Mouse (Mus musculus): ENCODE measurements around the gene Slc12a1.

Gene Slc12a1

DNA sequence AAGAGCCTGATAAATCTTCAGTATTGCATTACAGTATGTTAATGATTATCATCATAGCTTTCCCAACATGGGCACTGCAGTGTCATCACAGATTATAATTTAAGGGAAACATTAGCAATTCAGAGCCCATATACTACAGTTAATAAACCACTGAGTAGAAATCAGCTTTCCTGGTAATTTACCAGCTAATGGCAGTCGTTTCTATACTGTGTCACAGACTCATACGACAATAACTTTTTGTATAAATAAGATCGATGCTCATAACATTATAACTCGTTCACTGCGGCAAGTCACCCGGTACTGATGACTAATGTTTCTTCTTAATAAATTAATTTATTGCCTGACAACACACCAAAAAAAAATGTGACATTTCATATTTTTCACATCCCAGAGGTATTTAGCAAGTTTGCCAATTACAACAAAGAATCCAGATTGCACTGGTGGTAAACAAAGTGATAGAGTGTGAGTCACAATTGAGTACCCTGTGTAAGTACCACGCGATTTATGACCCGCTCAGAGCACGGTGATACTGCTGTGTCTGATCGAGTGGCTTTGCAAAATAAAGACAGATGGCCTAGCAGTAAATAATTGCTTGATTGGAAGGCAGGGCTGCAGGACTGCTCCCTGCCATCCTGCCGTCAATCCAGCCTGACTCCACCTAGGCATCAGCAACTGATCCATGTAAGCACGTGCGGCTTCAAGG lies 56.7 kb downstream of the Slc12a1 start:
- DNase-seq (ENCODE audit: low read depth), result no peak

DNA sequence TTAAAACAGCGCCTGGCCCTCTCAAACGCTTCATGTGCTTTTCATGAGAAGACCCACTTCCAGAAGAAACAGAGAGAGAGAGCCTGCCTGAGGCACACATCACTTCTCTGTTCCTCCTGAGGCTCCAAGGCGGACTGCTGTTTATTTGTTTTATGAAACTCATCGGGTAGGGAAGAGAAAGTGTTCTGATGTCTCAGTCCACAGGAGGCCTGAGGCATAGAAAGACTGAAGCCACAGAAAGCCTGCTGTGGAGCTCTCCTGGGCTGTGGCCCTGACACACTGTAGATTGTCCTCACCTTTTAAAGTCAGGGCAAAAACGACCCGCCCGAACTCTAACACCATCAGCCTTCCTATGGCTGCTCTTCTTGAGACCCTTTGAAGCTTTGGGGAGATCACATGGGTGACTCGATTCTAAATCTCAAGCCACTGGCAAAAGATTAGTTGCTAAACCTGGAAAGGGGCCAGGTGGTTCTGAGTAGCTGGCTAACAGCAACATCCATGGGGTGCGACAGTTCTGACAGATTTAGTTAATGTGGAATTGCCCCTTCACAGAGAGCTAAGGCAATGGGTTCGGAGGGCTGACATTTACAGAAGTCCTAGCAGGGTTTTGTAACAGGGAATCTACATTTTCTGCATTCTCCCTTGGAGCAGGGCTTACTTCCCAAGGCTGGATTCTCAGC lies 59.7 kb downstream of the Slc12a1 start:
- DNase-seq (ENCODE audit: low read depth), result no peak

DNA sequence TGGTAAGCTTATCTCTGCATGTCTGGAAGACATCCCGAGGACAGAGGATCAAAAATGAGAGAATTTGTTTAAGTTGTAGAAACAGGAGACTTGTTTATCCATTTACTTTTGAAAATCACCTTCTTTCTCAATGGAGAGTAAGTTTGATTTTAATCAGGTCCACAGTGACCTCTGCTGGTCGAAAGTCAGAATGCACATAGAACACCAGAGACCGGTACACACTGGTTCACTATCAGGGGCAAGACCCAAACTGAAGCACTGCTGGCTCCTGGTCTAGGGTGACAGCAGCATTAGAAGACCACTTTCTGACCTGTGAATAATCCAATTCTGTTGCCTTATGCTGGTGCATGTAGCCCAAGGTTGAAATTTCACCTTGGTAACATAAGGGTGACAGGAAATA lies 62.3 kb downstream of the Slc12a1 start:
- peak; percentile 69 for DNase-seq (ENCODE audit: low read depth)

DNA sequence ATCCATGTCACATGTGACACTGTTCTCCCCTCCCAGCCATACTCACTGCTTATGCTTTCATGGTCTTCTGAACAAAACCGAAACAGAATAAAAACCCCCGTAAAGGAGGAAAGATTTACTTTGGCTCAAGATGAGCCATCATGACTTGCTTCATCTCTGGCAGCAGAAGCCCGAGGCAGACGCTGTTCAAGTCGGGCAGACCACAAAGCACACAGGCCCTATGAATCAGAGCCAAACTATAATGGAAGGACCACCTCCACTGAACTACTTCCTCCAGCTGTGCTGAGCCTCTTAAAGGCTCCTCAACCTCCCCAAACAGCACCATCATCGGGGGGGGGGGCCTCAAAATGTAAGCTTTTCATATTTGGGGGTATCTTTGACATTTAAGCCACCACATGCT lies 65.0 kb downstream of the Slc12a1 start:
- peak; percentile 34 for DNase-seq (ENCODE audit: low read depth)

GRCm38 (mm10) chr2:125218566-125218965 lies 66.3 kb downstream of the Slc12a1 start:
- DNase-seq (ENCODE audit: low read depth), result no peak

GRCm38 (mm10) chr2:125219268-125219667 lies 67.0 kb downstream of the Slc12a1 start:
- DNase-seq (ENCODE audit: low read depth), result no peak

- DNase-seq (ENCODE audit: low read depth), result no peak
Measured at GRCm38 (mm10) chr2:125221673-125222072, 69.4 kb downstream of the Slc12a1 start.

DNA sequence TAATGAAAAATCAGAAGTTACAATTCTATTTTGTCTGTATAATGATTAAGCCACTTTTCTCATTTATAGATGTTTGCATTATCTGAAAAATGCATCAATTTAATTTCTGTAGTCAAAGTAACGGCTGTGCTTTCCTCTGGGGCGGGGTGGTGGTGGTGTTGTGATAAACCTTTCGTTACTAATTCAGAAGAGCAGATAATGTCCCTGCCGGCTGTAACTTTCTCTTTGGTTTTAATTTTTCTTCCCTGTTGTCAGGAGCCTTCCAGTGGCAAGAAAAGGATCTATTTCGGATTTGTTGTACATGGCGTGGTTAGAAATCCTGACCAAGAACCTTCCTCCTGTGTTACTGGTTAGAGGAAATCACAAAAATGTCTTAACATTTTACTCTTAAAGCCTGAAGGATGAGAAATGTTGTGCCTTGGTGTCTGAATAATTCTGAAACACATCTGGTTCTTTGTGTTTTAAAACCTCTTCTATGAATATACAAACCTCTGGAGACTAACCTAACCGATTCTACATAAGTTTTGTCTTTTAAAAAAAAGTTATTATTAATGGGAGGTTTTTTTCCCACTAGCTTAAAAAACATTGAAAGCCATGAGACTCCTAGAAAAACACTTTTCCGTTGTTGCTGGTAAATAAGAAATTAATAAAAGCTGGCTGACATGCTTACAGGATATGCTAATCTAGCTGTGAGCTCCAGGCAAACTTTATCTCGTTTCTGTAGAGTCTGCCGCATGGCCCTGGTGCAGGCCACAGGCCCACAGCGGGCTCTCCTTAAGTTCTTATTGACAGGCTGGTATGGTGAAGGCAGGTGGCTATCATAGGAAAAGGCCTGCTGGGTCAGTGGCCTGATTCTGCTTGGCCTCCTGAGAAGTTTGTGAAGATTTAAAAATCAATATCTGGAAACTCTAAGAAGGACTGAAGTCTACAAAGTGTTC lies 76.4 kb downstream of the Slc12a1 start:
- no peak for DNase-seq (ENCODE audit: low read depth)

DNA sequence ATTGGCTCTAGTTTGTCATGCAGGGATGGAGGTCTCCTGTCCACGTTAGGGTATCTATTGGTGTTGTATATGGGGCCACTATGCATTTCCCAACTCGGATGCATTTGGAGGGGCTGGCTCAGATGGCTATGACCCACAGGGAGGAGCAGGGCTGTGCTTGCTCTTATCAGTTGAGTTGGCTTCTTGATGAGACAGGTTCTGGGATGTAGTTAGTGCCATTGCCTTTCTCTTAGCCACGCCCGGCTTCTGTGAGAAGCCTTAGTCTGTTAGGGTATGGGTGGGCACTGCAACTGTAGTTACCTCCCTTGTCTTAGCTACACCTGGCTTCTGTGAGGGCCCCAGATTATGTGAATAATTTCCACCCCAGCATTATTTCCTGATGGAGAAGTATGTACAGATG lies 79.9 kb downstream of the Slc12a1 start:
- DNase-seq (ENCODE audit: low read depth), result no peak

GRCm38 (mm10) chr2:125233537-125233936 lies 81.2 kb downstream of the Slc12a1 start:
- DNase-seq (ENCODE audit: low read depth), result no peak

DNA sequence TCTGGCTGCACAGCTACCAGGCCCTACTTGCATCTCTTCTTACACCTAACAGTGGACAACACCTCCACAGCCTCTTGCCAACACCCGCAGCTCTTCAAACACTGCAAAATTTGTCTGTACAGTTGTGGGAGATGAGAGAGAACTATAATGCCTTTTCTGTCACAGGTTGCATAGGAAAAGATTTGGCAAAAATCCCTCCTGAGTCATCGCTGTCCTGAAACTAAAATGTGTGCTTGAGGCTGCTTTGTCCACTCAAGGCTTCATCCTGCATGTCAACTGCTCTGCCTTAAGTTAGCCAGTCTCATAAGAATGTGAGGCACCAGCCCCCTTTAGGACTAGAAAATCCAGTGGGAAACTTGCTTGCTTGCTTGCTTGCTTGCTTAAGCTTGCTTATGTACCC lies 81.7 kb downstream of the Slc12a1 start:
- no peak for DNase-seq (ENCODE audit: low read depth)

DNA sequence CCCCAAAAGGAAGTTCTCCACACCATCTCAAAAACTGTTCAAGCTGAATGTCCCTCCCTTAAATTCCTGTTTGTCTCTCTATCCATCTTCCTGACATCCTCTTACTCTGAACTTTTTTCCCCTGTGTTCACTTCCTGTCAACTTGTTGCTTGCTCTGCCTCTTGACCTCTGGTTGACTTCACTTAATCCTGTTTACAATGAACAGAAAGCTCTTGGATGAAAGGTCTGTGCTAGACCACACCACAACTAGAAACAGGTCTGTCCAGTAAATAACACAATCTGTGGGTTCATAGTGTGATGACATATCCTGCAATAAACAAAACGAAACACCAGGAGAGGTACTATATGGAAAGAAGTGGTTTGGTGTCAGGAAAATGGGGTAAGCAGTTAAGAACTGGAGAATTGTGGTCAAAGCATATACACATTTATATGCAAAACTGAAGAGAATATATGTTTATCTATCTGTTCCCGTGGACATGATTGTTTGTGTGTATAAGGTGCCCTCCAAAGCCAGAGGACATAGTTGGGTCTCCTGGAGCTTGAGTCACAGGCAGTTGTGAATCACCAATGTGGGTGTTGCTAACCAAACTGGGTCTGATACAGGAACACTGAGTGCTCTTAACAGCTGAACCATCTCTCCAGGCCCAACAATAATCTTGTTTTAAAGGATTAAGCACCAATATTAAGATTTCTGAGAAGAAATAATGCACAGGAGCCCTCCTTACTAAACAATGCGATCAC lies 93.4 kb downstream of the Slc12a1 start:
- peak; percentile 67 for DNase-seq (ENCODE audit: low read depth)

- DNase-seq (ENCODE audit: low read depth), result peak; percentile 56
Measured at GRCm38 (mm10) chr2:125246669-125247068, 94.4 kb downstream of the Slc12a1 start.

- peak; percentile 98 for DNase-seq (ENCODE audit: low read depth)
Measured at GRCm38 (mm10) chr2:125247108-125247961, 95.0 kb downstream of the Slc12a1 start, which contains the start of gene Dut. Gene Dut (plus strand): TSS chr2:125247190.

DNA sequence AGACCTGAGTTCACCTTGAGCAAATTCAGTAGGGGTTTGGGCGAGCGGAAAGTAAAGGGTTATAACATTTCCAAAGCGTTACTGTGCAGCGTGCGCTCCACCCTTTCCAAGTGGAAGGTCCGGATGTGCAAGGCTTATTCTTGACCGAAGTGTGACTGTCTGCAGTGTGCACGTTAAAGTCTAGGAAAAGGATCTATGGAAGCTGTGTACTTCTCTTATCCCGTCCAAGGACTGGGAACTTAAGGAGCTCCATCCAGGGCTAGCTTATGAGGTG lies 95.6 kb downstream of the Slc12a1 start:
- DNase-seq (ENCODE audit: low read depth), result peak; percentile 59

GRCm38 (mm10) chr2:125248256-125248655 lies 96.0 kb downstream of the Slc12a1 start:
- no peak for DNase-seq (ENCODE audit: low read depth)

GRCm38 (mm10) chr2:125249339-125249738 lies 97.0 kb downstream of the Slc12a1 start:
- DNase-seq (ENCODE audit: low read depth), result no peak

- DNase-seq (ENCODE audit: low read depth), result peak; percentile 66
Measured at GRCm38 (mm10) chr2:125249874-125250273, 97.6 kb downstream of the Slc12a1 start.

GRCm38 (mm10) chr2:125251781-125252180 lies 99.5 kb downstream of the Slc12a1 start:
- peak; percentile 43 for DNase-seq (ENCODE audit: low read depth)

GRCm38 (mm10) chr2:125252275-125252674 lies 100.0 kb downstream of the Slc12a1 start:
- peak; percentile 76 for DNase-seq (ENCODE audit: low read depth)

DNA sequence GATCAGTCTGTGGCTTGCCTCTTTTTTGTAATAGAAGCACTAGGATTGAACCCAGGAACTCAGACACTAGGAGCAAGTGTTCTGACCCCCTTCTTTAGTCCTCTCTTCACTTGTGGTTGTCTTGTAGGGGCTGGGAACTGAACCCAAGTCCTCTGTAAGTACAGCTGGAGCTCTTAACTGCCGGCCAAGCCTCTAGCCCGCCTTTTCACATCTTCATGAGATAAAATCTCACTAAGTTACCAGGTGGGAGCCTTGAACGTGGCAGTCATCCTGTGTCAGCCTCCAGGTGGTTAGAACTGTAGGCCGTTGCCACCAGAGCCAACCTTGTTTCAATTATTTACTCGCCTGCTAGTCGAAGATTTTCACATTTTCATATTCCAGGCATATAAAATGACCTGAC lies 101.4 kb downstream of the Slc12a1 start:
- no peak for DNase-seq (ENCODE audit: low read depth)
